Mouse (Mus musculus): ENCODE measurements around the gene Tbx21. TPM values are rescaled to one million over a fixed set of nuclear protein-coding genes. Genes with fewer than 3 reads are reported as not detected.

The Tbx21 gene
- total RNA-seq, 2 experiments from 2014 or later: 0.41 to 0.50 TPM

- no peak for DNase-seq (ENCODE audit: low spot score)
These were observed 17.1 kb upstream of the Tbx21 start for GRCm38 (mm10) chr11:97132185-97132584.

GRCm38 (mm10) chr11:97131683-97132082, 16.6 kb upstream of the Tbx21 start:
- no peak for DNase-seq (ENCODE audit: low spot score)

- DNase-seq (ENCODE audit: low spot score): no peak
These were observed 15.2 kb upstream of the Tbx21 start for GRCm38 (mm10) chr11:97130318-97130717.

- no peak for DNase-seq (ENCODE audit: low spot score)
These were observed 13.8 kb upstream of the Tbx21 start for GRCm38 (mm10) chr11:97128956-97129355.

- no peak for DNase-seq (ENCODE audit: low spot score)
These were observed 12.5 kb upstream of the Tbx21 start for GRCm38 (mm10) chr11:97127470-97128223.

- DNase-seq (ENCODE audit: low spot score): peak; percentile 37
These were observed 11.7 kb upstream of the Tbx21 start for GRCm38 (mm10) chr11:97126645-97127468.

- no peak for DNase-seq (ENCODE audit: low spot score)
These were observed 9.3 kb upstream of the Tbx21 start for GRCm38 (mm10) chr11:97124266-97125036.

- DNase-seq (ENCODE audit: low spot score): no peak
These were observed 8.3 kb upstream of the Tbx21 start for GRCm38 (mm10) chr11:97123282-97123890.

- DNase-seq (ENCODE audit: low spot score): peak; percentile 16
These were observed 5.5 kb upstream of the Tbx21 start for GRCm38 (mm10) chr11:97120641-97121040.

GRCm38 (mm10) chr11:97120221-97120620, 5.1 kb upstream of the Tbx21 start:
- peak; percentile 17 for DNase-seq (ENCODE audit: low spot score)

GRCm38 (mm10) chr11:97115797-97116196, 666 bp upstream of the Tbx21 start:
- DNase-seq (ENCODE audit: low spot score): no peak

GRCm38 (mm10) chr11:97112519-97113125, 2.5 kb downstream of the Tbx21 start:
- no peak for DNase-seq (ENCODE audit: low spot score)

GRCm38 (mm10) chr11:97108976-97109375, 6.2 kb downstream of the Tbx21 start:
- DNase-seq (ENCODE audit: low spot score): no peak

- no peak for DNase-seq (ENCODE audit: low spot score)
These were observed 11.0 kb downstream of the Tbx21 start for GRCm38 (mm10) chr11:97104091-97104483.

- DNase-seq (ENCODE audit: low spot score): no peak
These were observed 11.7 kb downstream of the Tbx21 start for GRCm38 (mm10) chr11:97103163-97104090.

GRCm38 (mm10) chr11:97101722-97102121, 13.4 kb downstream of the Tbx21 start:
- peak; percentile 74 for DNase-seq (ENCODE audit: low spot score)

GRCm38 (mm10) chr11:97098791-97099190, 16.3 kb downstream of the Tbx21 start:
- DNase-seq (ENCODE audit: low spot score): peak; percentile 23

- DNase-seq (ENCODE audit: low spot score): no peak
These were observed 20.5 kb downstream of the Tbx21 start for GRCm38 (mm10) chr11:97094600-97094999.

- no peak for DNase-seq (ENCODE audit: low spot score)
These were observed 28.8 kb downstream of the Tbx21 start for GRCm38 (mm10) chr11:97086365-97086764.

Data from gastrocnemius, adult 18-20 months (tissue).